Mouse (Mus musculus) CH12F3 (cell line): ENCODE measurements around the gene Scgb1a1.
"Not testable (repeated sequence)": the region's sequence is repeated elsewhere in the genome, so short reads cannot be mapped to it uniquely, and the experiment has no call there.

Source experiments
- in situ Hi-C: fragments of 300-500 bp; cut with MboI; formaldehyde crosslinking; loops from 2 replicates; pipeline ENCODE4 v1.14.3; 2020; ENCODE audit warnings: low sequenced_read_pairs

Gene Scgb1a1

GRCm38 (mm10) chr19:9070316-9070715 is 17.4 kb downstream of the Scgb1a1 start:
- in situ Hi-C loops, result loop anchor here (10.0 kb wide), 1 partner anchor 76 kb away; no protein-coding TSS in a partner anchor

- in situ Hi-C loops, result loop anchor here (10.0 kb wide), 1 partner anchor 75 kb away; no protein-coding TSS in a partner anchor
Observed at GRCm38 (mm10) chr19:9069687-9070307, 18.0 kb downstream of the Scgb1a1 start.

- in situ Hi-C loops, result no loop called here
Observed at GRCm38 (mm10) chr19:9067292-9067691, 20.5 kb downstream of the Scgb1a1 start.

- in situ Hi-C loops, result no loop called here
Observed at GRCm38 (mm10) chr19:9065621-9066561, 21.9 kb downstream of the Scgb1a1 start.

- in situ Hi-C loops, result no loop called here
Observed at GRCm38 (mm10) chr19:9063831-9064230, 23.9 kb downstream of the Scgb1a1 start.

GRCm38 (mm10) chr19:9062822-9063221 is 24.9 kb downstream of the Scgb1a1 start:
- in situ Hi-C loops, result no loop called here

GRCm38 (mm10) chr19:9061221-9061893 is 26.4 kb downstream of the Scgb1a1 start:
- in situ Hi-C loops, result no loop called here

GRCm38 (mm10) chr19:9060103-9060502 is 27.7 kb downstream of the Scgb1a1 start:
- in situ Hi-C loops, result no loop called here

GRCm38 (mm10) chr19:9059391-9059790 is 28.4 kb downstream of the Scgb1a1 start:
- in situ Hi-C loops, result no loop called here

- in situ Hi-C loops, result no loop called here
Observed at GRCm38 (mm10) chr19:9058944-9059343, 28.8 kb downstream of the Scgb1a1 start.

GRCm38 (mm10) chr19:9058331-9058884 is 29.4 kb downstream of the Scgb1a1 start:
- in situ Hi-C loops, result no loop called here

- in situ Hi-C loops, result no loop called here
Observed at GRCm38 (mm10) chr19:9057679-9058078, 30.1 kb downstream of the Scgb1a1 start.

- in situ Hi-C loops, result no loop called here
Observed at GRCm38 (mm10) chr19:9055703-9056355, 31.9 kb downstream of the Scgb1a1 start.

- in situ Hi-C loops, result no loop called here
Observed at GRCm38 (mm10) chr19:9055153-9055552, 32.6 kb downstream of the Scgb1a1 start.

- in situ Hi-C loops, result no loop called here
Observed at GRCm38 (mm10) chr19:9052803-9053431, 34.8 kb downstream of the Scgb1a1 start.

GRCm38 (mm10) chr19:9051985-9052384 is 35.8 kb downstream of the Scgb1a1 start:
- in situ Hi-C loops, result not testable (repeated sequence)

GRCm38 (mm10) chr19:9050294-9051229 is 37.2 kb downstream of the Scgb1a1 start:
- in situ Hi-C loops, result no loop called here

GRCm38 (mm10) chr19:9048981-9049687 is 38.6 kb downstream of the Scgb1a1 start:
- in situ Hi-C loops, result no loop called here
